In genomic region chr11:50228772-50229171, GRCm38 (mm10) we compare ENCODE assay signal across 10 mouse cellular contexts. TPM values are rescaled to one million over a fixed set of nuclear protein-coding genes. Genes with fewer than 3 reads are reported as not detected.
DNase-seq lines count a peak whose midpoint lies in the region; ATAC-seq lines count a peak whose summit lies in the region.
"Had no signal": no experiment of that assay in that cellular context is flagged by ENCODE, and none has a peak within 500 bp of the region (broad histone marks: within the 10 kb centered on the region; RNA-seq: fewer than 3 reads in every experiment).

No protein-coding gene starts in this region.

- ATAC-seq in forebrain, embryonic 14.5 days, result no peak
- ATAC-seq in forebrain, embryonic 11.5 days (replicated peaks; ENCODE audit: low FRiP score), result no peak
- ATAC-seq in midbrain, embryonic 11.5 days (ENCODE audit: low FRiP score), result no peak
- ATAC-seq in midbrain, embryonic 15.5 days (replicated peaks), result no peak
- no peak for ATAC-seq in neural tube, embryonic 13.5 days (ENCODE audit: low read depth)
- ATAC-seq in intestine, embryonic 15.5 days, result no peak
- no peak for ATAC-seq in frontal cortex, adult (ENCODE audit: low TSS enrichment)

- H3K27me3 ChIP-seq in forebrain, embryonic 14.5 days (replicated peaks; ENCODE audit: control insufficient read depth, insufficient read depth, low read length), result no peaks in the 10 kb centered on the region
- H3K27me3 ChIP-seq in forebrain, embryonic 11.5 days (ENCODE audit: control insufficient read depth, insufficient read depth, low read length), result peaks cover 4% of the 10 kb centered on the region; the same call in 1 of the 2 replicates
- H3K27me3 ChIP-seq in midbrain, embryonic 11.5 days (ENCODE audit: control insufficient read depth, insufficient read depth, low read length), result peaks cover 9% of the 10 kb centered on the region; the same call in 1 of the 2 replicates
- H3K27me3 ChIP-seq in midbrain, embryonic 15.5 days (replicated peaks), result no peaks in the 10 kb centered on the region
- H3K27me3 ChIP-seq in neural tube, embryonic 13.5 days, result 0 out of 2 replicates have a peak, but pooled peaks cover 4% of the 10 kb centered on the region
- H3K27me3 ChIP-seq in intestine, embryonic 15.5 days (replicated peaks), result no peaks in the 10 kb centered on the region

- H3K4me1 ChIP-seq in forebrain, embryonic 14.5 days (ENCODE audit: control insufficient read depth, insufficient read depth, low read length), result peaks cover 30% of the 10 kb centered on the region
- peaks cover 21% of the 10 kb centered on the region for H3K4me1 ChIP-seq in forebrain, embryonic 11.5 days (replicated peaks; ENCODE audit: control insufficient read depth, insufficient read depth, low read length)
- H3K4me1 ChIP-seq in midbrain, embryonic 11.5 days (ENCODE audit: control insufficient read depth, insufficient read depth, low read length), result peaks cover 26% of the 10 kb centered on the region
- peaks cover 42% of the 10 kb centered on the region for H3K4me1 ChIP-seq in midbrain, embryonic 15.5 days
- H3K4me1 ChIP-seq in neural tube, embryonic 13.5 days (replicated peaks), result peaks cover 54% of the 10 kb centered on the region
- H3K4me1 ChIP-seq in intestine, embryonic 15.5 days (replicated peaks), result peaks cover 35% of the 10 kb centered on the region

- no peak for DNase-seq in forebrain, embryonic 14.5 days (ENCODE audit: low spot score)
- no peak for DNase-seq in forebrain, embryonic 11.5 days (ENCODE audit: low spot score)
- DNase-seq in midbrain, embryonic 11.5 days (ENCODE audit: low spot score, missing footprints), result no peak
- DNase-seq in embryo, embryonic 11 days, result peak; percentile 64
- DNase-seq: thymus, adult 2 months had no signal

- no peak overlapping the region for H3K4me2 ChIP-seq in forebrain, embryonic 14.5 days (ENCODE audit: low read length)
- no peak overlapping the region for H3K4me2 ChIP-seq in forebrain, embryonic 11.5 days (ENCODE audit: low read depth, low read length, severe bottlenecking)
- no peak overlapping the region for H3K4me2 ChIP-seq in midbrain, embryonic 11.5 days
- no peak overlapping the region for H3K4me2 ChIP-seq in midbrain, embryonic 15.5 days
- H3K4me2 ChIP-seq in neural tube, embryonic 13.5 days, result no peak overlapping the region
- no peak overlapping the region for H3K4me2 ChIP-seq in intestine, embryonic 15.5 days (replicated peaks)
- H3K4me2 ChIP-seq: heart, embryonic 15.5 days had no signal

- no peak overlapping the region for H3K27ac ChIP-seq in forebrain, embryonic 14.5 days (ENCODE audit: low read depth, low read length)
- no peak overlapping the region for H3K27ac ChIP-seq in forebrain, embryonic 11.5 days (ENCODE audit: low read depth, low read length)
- H3K27ac ChIP-seq in midbrain, embryonic 11.5 days (ENCODE audit: low read depth, low read length), result no peak overlapping the region
- H3K27ac ChIP-seq in midbrain, embryonic 15.5 days, result no peak overlapping the region
- no peak overlapping the region for H3K27ac ChIP-seq in neural tube, embryonic 13.5 days (replicated peaks)
- H3K27ac ChIP-seq in intestine, embryonic 15.5 days, result no peak overlapping the region
- H3K27ac ChIP-seq: heart, embryonic 15.5 days had no signal

- no peaks in the 10 kb centered on the region for H3K9me3 ChIP-seq in forebrain, embryonic 14.5 days (replicated peaks; ENCODE audit: control insufficient read depth, low read length)
- no peaks in the 10 kb centered on the region for H3K9me3 ChIP-seq in forebrain, embryonic 11.5 days (ENCODE audit: control insufficient read depth, low read length)
- H3K9me3 ChIP-seq in midbrain, embryonic 11.5 days (ENCODE audit: control insufficient read depth, low read length), result no peaks in the 10 kb centered on the region
- no peaks in the 10 kb centered on the region for H3K9me3 ChIP-seq in midbrain, embryonic 15.5 days
- no peaks in the 10 kb centered on the region for H3K9me3 ChIP-seq in neural tube, embryonic 13.5 days
- no peaks in the 10 kb centered on the region for H3K9me3 ChIP-seq in intestine, embryonic 15.5 days
- H3K9me3 ChIP-seq: heart, embryonic 15.5 days had no signal

- no peak overlapping the region for H3K4me3 ChIP-seq in forebrain, embryonic 14.5 days (ENCODE audit: low read depth, low read length)
- H3K4me3 ChIP-seq in forebrain, embryonic 11.5 days (ENCODE audit: low read depth, low read length), result no peak overlapping the region
- no peak overlapping the region for H3K4me3 ChIP-seq in midbrain, embryonic 11.5 days (ENCODE audit: low read depth, low read length)
- H3K4me3 ChIP-seq in midbrain, embryonic 15.5 days, result no peak overlapping the region
- no peak overlapping the region for H3K4me3 ChIP-seq in neural tube, embryonic 13.5 days
- no peak overlapping the region for H3K4me3 ChIP-seq in intestine, embryonic 15.5 days (replicated peaks)
- H3K4me3 ChIP-seq: heart, embryonic 15.5 days had no signal

- 27% methylated on average over 3 of the region's 3 CpGs for WGBS in forebrain, embryonic 14.5 days
- WGBS in forebrain, embryonic 11.5 days, result 26% methylated on average over 3 of the region's 3 CpGs
- 17% methylated on average over 3 of the region's 3 CpGs for WGBS in midbrain, embryonic 11.5 days
- 21% methylated on average over 3 of the region's 3 CpGs for whole genome bisulfite sequencing in midbrain, embryonic 15.5 days
- WGBS in neural tube, embryonic 13.5 days, result 22% methylated on average over 3 of the region's 3 CpGs
- WGBS in intestine, embryonic 15.5 days, result 44% methylated on average over 3 of the region's 3 CpGs

- peak overlapping the region; percentile 35; the same call in 1 of the 2 replicates for H3K9ac ChIP-seq in forebrain, embryonic 14.5 days (ENCODE audit: low read length)
- H3K9ac ChIP-seq in forebrain, embryonic 11.5 days (ENCODE audit: low read length), result no peak overlapping the region
- H3K9ac ChIP-seq in midbrain, embryonic 11.5 days (ENCODE audit: low read length), result peak overlapping the region; percentile 30
- no peak overlapping the region for H3K9ac ChIP-seq in midbrain, embryonic 15.5 days
- H3K9ac ChIP-seq in neural tube, embryonic 13.5 days, result peak overlapping the region; percentile 2
- H3K9ac ChIP-seq in intestine, embryonic 15.5 days, result no peak overlapping the region
- H3K9ac ChIP-seq: heart, embryonic 15.5 days had no signal

- peaks cover 33% of the 10 kb centered on the region for H3K36me3 ChIP-seq in forebrain, embryonic 14.5 days (ENCODE audit: control insufficient read depth, insufficient read depth, low read length)
- peaks cover 2% of the 10 kb centered on the region; the same call in 1 of the 2 replicates for H3K36me3 ChIP-seq in forebrain, embryonic 11.5 days (ENCODE audit: control insufficient read depth, insufficient read depth, low read length)
- peaks cover 5% of the 10 kb centered on the region for H3K36me3 ChIP-seq in midbrain, embryonic 11.5 days (ENCODE audit: control insufficient read depth, insufficient read depth, low read length)
- peaks cover 18% of the 10 kb centered on the region; the same call in 1 of the 2 replicates for H3K36me3 ChIP-seq in midbrain, embryonic 15.5 days (replicated peaks)
- H3K36me3 ChIP-seq in neural tube, embryonic 13.5 days, result peaks cover 31% of the 10 kb centered on the region
- H3K36me3 ChIP-seq in intestine, embryonic 15.5 days, result peaks cover 21% of the 10 kb centered on the region

RNA-seq across cellular contexts. Expression of gene Ltc4s, which starts 9.6 kb away (rescaled TPM):
- 3.4 and 4.1 TPM in 2 replicates for polyA plus RNA-seq in forebrain, embryonic 14.5 days (2014; fragmentation: Nextera tagmentation; extraction: Ambion mirVana)
- polyA plus RNA-seq in forebrain, embryonic 11.5 days (2014; fragmentation: Nextera tagmentation; extraction: Ambion mirVana), result 0.51 and 0.81 TPM in 2 replicates
- polyA plus RNA-seq in midbrain, embryonic 11.5 days (2014; fragmentation: Nextera tagmentation; extraction: Ambion mirVana), result 0.59 and 0.92 TPM in 2 replicates
- polyA plus RNA-seq in midbrain, embryonic 15.5 days (2015; fragmentation: Nextera tagmentation; extraction: Ambion mirVana), result 1.9 and 2.3 TPM in 2 replicates
- 1.8 and 2.6 TPM in 2 replicates for polyA plus RNA-seq in neural tube, embryonic 13.5 days (2015; fragmentation: Nextera tagmentation; extraction: Ambion mirVana)
- 3.9 and 4.2 TPM in 2 replicates for polyA plus RNA-seq in intestine, embryonic 15.5 days (2015; fragmentation: Nextera tagmentation; extraction: Ambion mirVana)

RNA-seq across cellular contexts. Expression of gene Mgat4b, which starts 18.1 kb away (rescaled TPM):
- 15.2 and 18.9 TPM in 2 replicates for polyA plus RNA-seq in forebrain, embryonic 14.5 days (2014; fragmentation: Nextera tagmentation; extraction: Ambion mirVana)
- 24.2 and 30.9 TPM in 2 replicates for polyA plus RNA-seq in forebrain, embryonic 11.5 days (2014; fragmentation: Nextera tagmentation; extraction: Ambion mirVana)
- polyA plus RNA-seq in midbrain, embryonic 11.5 days (2014; fragmentation: Nextera tagmentation; extraction: Ambion mirVana), result 13.4 and 18.7 TPM in 2 replicates
- polyA plus RNA-seq in midbrain, embryonic 15.5 days (2015; fragmentation: Nextera tagmentation; extraction: Ambion mirVana), result 54.6 and 57.9 TPM in 2 replicates
- polyA plus RNA-seq in neural tube, embryonic 13.5 days (2015; fragmentation: Nextera tagmentation; extraction: Ambion mirVana), result 52.8 and 56.6 TPM in 2 replicates
- 29.5 and 31.5 TPM in 2 replicates for polyA plus RNA-seq in intestine, embryonic 15.5 days (2015; fragmentation: Nextera tagmentation; extraction: Ambion mirVana)

RNA-seq across cellular contexts. Expression of gene Sqstm1, which starts 18.1 kb away (rescaled TPM):
- 263 and 276 TPM in 2 replicates for polyA plus RNA-seq in forebrain, embryonic 14.5 days (2014; fragmentation: Nextera tagmentation; extraction: Ambion mirVana)
- polyA plus RNA-seq in forebrain, embryonic 11.5 days (2014; fragmentation: Nextera tagmentation; extraction: Ambion mirVana), result 148 and 164 TPM in 2 replicates
- polyA plus RNA-seq in midbrain, embryonic 11.5 days (2014; fragmentation: Nextera tagmentation; extraction: Ambion mirVana), result 144 and 156 TPM in 2 replicates
- 392 and 438 TPM in 2 replicates for polyA plus RNA-seq in midbrain, embryonic 15.5 days (2015; fragmentation: Nextera tagmentation; extraction: Ambion mirVana)
- polyA plus RNA-seq in neural tube, embryonic 13.5 days (2015; fragmentation: Nextera tagmentation; extraction: Ambion mirVana), result 337 and 343 TPM in 2 replicates
- 189 and 205 TPM in 2 replicates for polyA plus RNA-seq in intestine, embryonic 15.5 days (2015; fragmentation: Nextera tagmentation; extraction: Ambion mirVana)

RNA-seq across cellular contexts. Expression of gene Mrnip, which starts 54.5 kb away (rescaled TPM):
- 34.5 and 41.5 TPM in 2 replicates for polyA plus RNA-seq in forebrain, embryonic 14.5 days (2014; fragmentation: Nextera tagmentation; extraction: Ambion mirVana)
- 20.1 and 21.1 TPM in 2 replicates for polyA plus RNA-seq in forebrain, embryonic 11.5 days (2014; fragmentation: Nextera tagmentation; extraction: Ambion mirVana)
- polyA plus RNA-seq in midbrain, embryonic 11.5 days (2014; fragmentation: Nextera tagmentation; extraction: Ambion mirVana), result 20.0 and 22.8 TPM in 2 replicates
- polyA plus RNA-seq in midbrain, embryonic 15.5 days (2015; fragmentation: Nextera tagmentation; extraction: Ambion mirVana), result 38.1 and 39.3 TPM in 2 replicates
- polyA plus RNA-seq in neural tube, embryonic 13.5 days (2015; fragmentation: Nextera tagmentation; extraction: Ambion mirVana), result 23.1 and 31.9 TPM in 2 replicates
- polyA plus RNA-seq in intestine, embryonic 15.5 days (2015; fragmentation: Nextera tagmentation; extraction: Ambion mirVana), result 9.6 and 12.5 TPM in 2 replicates

Comparison
In these comparisons a context has a peak if more than half of its experiments do, and no peak if none do; other contexts are left out.
1. H3K9ac ChIP-seq: peak in forebrain, embryonic 14.5 days (single experiment), midbrain, embryonic 11.5 days (single experiment) and neural tube, embryonic 13.5 days (single experiment); none in forebrain, embryonic 11.5 days (single experiment), midbrain, embryonic 15.5 days (single experiment) and intestine, embryonic 15.5 days (single experiment).